Mouse (Mus musculus) heart, postnatal 0 days (tissue): Measurements from ENCODE around the gene Reep6.

Experiments used
- CTCF ChIP-seq: IDR thresholded peaks from 2 replicates; pipeline ENCODE4 v1.5.1; 2016; ENCODE audit warnings: antibody characterized with exemption, control low read depth, low read depth
- EP300 ChIP-seq: IDR thresholded peaks from 2 replicates; pipeline ENCODE4 v1.6.1; 2016; ENCODE audit warnings: antibody characterized with exemption, low read depth

- no peak for TF ChIP-seq CTCF
- TF ChIP-seq EP300 = no peak
These were observed 27.7 kb upstream of the Reep6 start for GRCm38 (mm10) chr10:80302082-80302355.
